Mouse (Mus musculus) cortical plate, adult 2 months (tissue): ENCODE measurements around the gene Mast4. TPM values are rescaled to one million over a fixed set of nuclear protein-coding genes. Genes with fewer than 3 reads are reported as not detected.

Source experiments
- H3K27ac ChIP-seq: fragments of 200-500 bp; 2 replicates; pipeline ENCODE4 v1.5.1; 2012; ENCODE audit warnings: low read length, control low read depth, inconsistent platforms; ENCODE audit not compliant: insufficient read depth
- H3K4me1 ChIP-seq: fragments of 200-500 bp; 2 replicates; pipeline ENCODE4 v1.6.1; 2011; ENCODE audit warnings: low read length; ENCODE audit not compliant: control insufficient read depth, insufficient read depth
- H3K4me3 ChIP-seq: fragments of 200-500 bp; 2 replicates; pipeline ENCODE4 v1.5.1; 2011; ENCODE audit warnings: mild to moderate bottlenecking, low read length, control low read depth; ENCODE audit not compliant: insufficient read depth
- CTCF ChIP-seq: fragments of 200-500 bp; IDR thresholded peaks from 2 replicates; pipeline ENCODE4 v1.5.1; 2011; ENCODE audit warnings: mild to moderate bottlenecking, control low read depth, low read length; ENCODE audit not compliant: insufficient read depth; ENCODE audit errors: extremely low read depth
- POLR2A ChIP-seq: fragments of 200-500 bp; IDR thresholded peaks from 2 replicates; pipeline ENCODE4 v1.6.1; 2011; ENCODE audit warnings: mild to moderate bottlenecking, low read length, control low read depth; ENCODE audit not compliant: insufficient read depth; ENCODE audit errors: extremely low read depth
- polyA plus RNA-seq: library from polyadenylated mRNA; depleted of rRNA; stranded (reverse); fragments of >200 nt; gene quantifications from 2 replicates; pipeline ENCODE4 v1.2.3, GENCODE M21; 2012

The Mast4 gene
- polyA plus RNA-seq, 1 experiment, result 19.6 TPM

- no peak for TF ChIP-seq POLR2A
- no peak for TF ChIP-seq CTCF
- no peak overlapping the region for H3K27ac ChIP-seq
- no peak overlapping the region for H3K4me3 ChIP-seq
- H3K4me1 ChIP-seq, result no peaks in the 10 kb centered on the region
These were observed 157.4 kb downstream of the Mast4 start for GRCm38 (mm10) chr13:103176871-103177270.

- no peak overlapping the region for H3K27ac ChIP-seq
- no peaks in the 10 kb centered on the region; the same call in 1 of the 2 replicates for H3K4me1 ChIP-seq
- no peak for TF ChIP-seq CTCF
- no peak for TF ChIP-seq POLR2A
- no peak overlapping the region for H3K4me3 ChIP-seq
These were observed 159.9 kb downstream of the Mast4 start for GRCm38 (mm10) chr13:103174431-103174830.

- Histone ChIP-seq H3K4me3 (no peak overlapping the region), H3K27ac (no peak overlapping the region), H3K4me1 (no peaks in the 10 kb centered on the region; the same call in 1 of the 2 replicates)
- peak; percentile 49; the same call in 1 of the 2 replicates for TF ChIP-seq CTCF
- no peak for TF ChIP-seq POLR2A
These were observed 160.6 kb downstream of the Mast4 start for GRCm38 (mm10) chr13:103173545-103174182.

GRCm38 (mm10) chr13:103151944-103152343 lies 182.4 kb downstream of the Mast4 start:
- TF ChIP-seq CTCF (no peak), POLR2A (no peak)
- peaks cover 6% of the 10 kb centered on the region for H3K4me1 ChIP-seq

GRCm38 (mm10) chr13:103151171-103151570 lies 183.1 kb downstream of the Mast4 start:
- TF ChIP-seq POLR2A (no peak), CTCF (no peak)
- Histone ChIP-seq H3K27ac (no peak overlapping the region), H3K4me1 (peaks cover 6% of the 10 kb centered on the region), H3K4me3 (no peak overlapping the region)

More at GRCm38 (mm10) chr13:103151944-103152343, 182.4 kb downstream of the Mast4 start:
- Histone ChIP-seq H3K27ac (no peak overlapping the region), H3K4me3 (no peak overlapping the region)

GRCm38 (mm10) chr13:103150671-103151070 lies 183.6 kb downstream of the Mast4 start:
- Histone ChIP-seq H3K4me1 (peaks cover 6% of the 10 kb centered on the region), H3K4me3 (no peak overlapping the region), H3K27ac (no peak overlapping the region)
- TF ChIP-seq POLR2A (no peak), CTCF (no peak)

- TF ChIP-seq CTCF (no peak), POLR2A (no peak)
- Histone ChIP-seq H3K4me3 (no peak overlapping the region), H3K27ac (no peak overlapping the region), H3K4me1 (peaks cover 6% of the 10 kb centered on the region)
These were observed 184.9 kb downstream of the Mast4 start for GRCm38 (mm10) chr13:103149415-103149814.

- H3K4me3 ChIP-seq, result no peak overlapping the region
- H3K27ac ChIP-seq, result no peak overlapping the region
- TF ChIP-seq POLR2A, result no peak
- no peaks in the 10 kb centered on the region for H3K4me1 ChIP-seq
These were observed 190.0 kb downstream of the Mast4 start for GRCm38 (mm10) chr13:103144343-103144742.

GRCm38 (mm10) chr13:103141304-103141703 lies 193.0 kb downstream of the Mast4 start:
- Histone ChIP-seq H3K4me1 (no peaks in the 10 kb centered on the region), H3K27ac (no peak overlapping the region), H3K4me3 (no peak overlapping the region)
- TF ChIP-seq POLR2A, result no peak
- no peak for TF ChIP-seq CTCF

GRCm38 (mm10) chr13:103140051-103140450 lies 194.2 kb downstream of the Mast4 start:
- Histone ChIP-seq H3K4me1 (no peaks in the 10 kb centered on the region), H3K4me3 (no peak overlapping the region), H3K27ac (no peak overlapping the region)
- TF ChIP-seq CTCF, result no peak
- TF ChIP-seq POLR2A, result no peak
